Mouse (Mus musculus): ENCODE data around the gene Tnfrsf26.
"Not testable (repeated sequence)": the region's sequence is repeated elsewhere in the genome, so short reads cannot be mapped to it uniquely, and the experiment has no call there.

DNA sequence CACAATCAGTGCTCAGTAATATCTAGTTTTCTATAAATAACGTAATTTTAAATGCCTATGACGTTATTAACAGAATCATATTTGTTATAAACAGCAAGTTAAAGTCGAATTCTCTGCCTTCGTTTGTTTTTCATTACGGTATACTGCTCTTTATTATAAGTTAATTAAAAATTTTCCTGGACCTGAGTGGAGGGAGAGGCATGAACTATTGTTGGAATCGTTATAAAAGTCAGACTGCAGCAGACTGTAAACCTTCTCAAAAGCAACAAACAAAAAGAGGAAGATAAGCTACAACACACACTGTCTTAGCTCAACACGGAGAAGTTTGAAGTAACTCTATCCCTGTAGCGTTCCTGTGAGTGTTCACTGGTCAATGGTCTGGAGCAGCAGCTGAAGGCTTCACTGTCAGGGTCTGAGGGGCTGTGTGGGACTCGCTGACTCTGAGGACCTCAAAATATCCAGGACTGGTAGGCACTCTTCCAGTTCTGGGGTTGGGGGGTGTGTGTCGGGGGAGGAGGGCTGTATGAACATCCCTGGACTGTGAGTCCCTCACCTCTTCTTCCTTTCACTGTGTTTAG is 21.3 kb upstream of the Tnfrsf26 start:
- not testable (repeated sequence) for TF ChIP-seq CTCF (IDR thresholded peaks at IDR 0.05; ENCODE audit: borderline replicate concordance, insufficient read depth, low read depth, low read length); POLR2A (IDR thresholded peaks at IDR 0.05; ENCODE audit: borderline replicate concordance, insufficient read depth, low read length)
